Comparison of ENCODE assay signal across 14 mouse cellular contexts in the genomic region with DNA sequence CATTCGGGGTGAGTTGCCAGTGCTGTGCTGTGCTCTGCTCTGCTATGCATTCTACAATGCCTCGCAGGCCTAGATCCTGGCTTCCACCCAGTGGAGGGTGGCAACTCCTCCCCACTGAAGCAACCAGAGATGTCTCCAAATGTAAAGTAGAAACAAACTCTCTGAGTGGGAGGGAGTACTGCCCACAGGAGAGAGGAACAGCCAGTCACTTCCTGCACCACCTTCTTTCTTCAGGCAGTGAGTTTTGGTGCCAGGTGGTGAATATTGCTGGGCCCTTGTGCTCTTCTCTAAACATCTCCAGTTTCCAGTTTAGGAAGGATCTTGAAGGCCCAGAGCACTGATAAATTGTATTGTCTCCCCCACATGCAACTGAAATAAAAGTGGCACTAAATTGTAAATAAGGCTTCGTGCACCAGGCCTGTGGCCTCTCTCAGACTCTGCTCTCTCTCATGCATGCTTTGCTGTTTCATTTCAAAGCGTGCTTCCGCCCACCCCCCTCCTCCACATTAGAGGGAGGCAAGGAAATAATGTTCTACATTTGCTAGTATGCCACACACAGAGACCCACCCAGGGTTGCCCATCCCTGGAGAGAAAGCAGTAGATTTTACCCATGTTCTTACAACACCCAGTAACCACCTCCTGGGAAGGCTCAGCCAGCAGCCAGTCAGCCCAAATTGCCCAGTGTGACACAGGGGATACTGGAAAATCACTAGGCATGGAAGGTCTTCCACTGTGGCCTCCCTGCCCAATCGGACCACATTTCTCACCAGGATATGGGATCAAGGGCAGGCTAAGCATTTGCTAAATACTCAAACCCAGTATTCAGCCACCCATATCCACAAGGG. TPM values are rescaled to one million over a fixed set of nuclear protein-coding genes. Genes with fewer than 3 reads are reported as not detected.
DNase-seq lines count a peak whose midpoint lies in the region; ATAC-seq lines count a peak whose summit lies in the region.
"Had no signal": no experiment of that assay in that cellular context is flagged by ENCODE, and none has a peak within 500 bp of the region (broad histone marks: within the 10 kb centered on the region; RNA-seq: fewer than 3 reads in every experiment).

No protein-coding gene starts in this region.

- no peak overlapping the region for H3K9ac ChIP-seq in kidney, embryonic 14.5 days (ENCODE audit: low read depth, low read length)
- H3K9ac ChIP-seq: hindbrain, embryonic 14.5 days; neural tube, embryonic 12.5 days; stomach, embryonic 15.5 days had no signal

- intact Hi-C loops in left cerebral cortex, postnatal 25 days (cut with DNase I) = no loop called here

- H3K9me3 ChIP-seq in kidney, embryonic 14.5 days (ENCODE audit: control insufficient read depth, low read length) = no peaks in the 10 kb centered on the region
- H3K9me3 ChIP-seq: G1E; neural tube, embryonic 12.5 days; stomach, embryonic 15.5 days had no signal

- no peaks in the 10 kb centered on the region for H3K27me3 ChIP-seq in kidney, embryonic 14.5 days (ENCODE audit: control insufficient read depth, insufficient read depth, low read length)
- H3K27me3 ChIP-seq: neural tube, embryonic 12.5 days; stomach, embryonic 15.5 days had no signal

- no peak overlapping the region for H3K4me2 ChIP-seq in kidney, embryonic 14.5 days (replicated peaks; ENCODE audit: low read depth, low read length)
- H3K4me2 ChIP-seq: hindbrain, embryonic 14.5 days; neural tube, embryonic 12.5 days; stomach, embryonic 15.5 days had no signal

- no peak for ATAC-seq in kidney, embryonic 14.5 days (ENCODE audit: low FRiP score, low TSS enrichment)

- peaks cover 20% of the 10 kb centered on the region for H3K4me1 ChIP-seq in kidney, embryonic 14.5 days (ENCODE audit: control insufficient read depth, insufficient read depth, low read length)
- H3K4me1 ChIP-seq: neural tube, embryonic 12.5 days had no signal

- H3K36me3 ChIP-seq in kidney, embryonic 14.5 days (ENCODE audit: control insufficient read depth, insufficient read depth, low read length) = no peaks in the 10 kb centered on the region
- H3K36me3 ChIP-seq: G1E; neural tube, embryonic 12.5 days; stomach, embryonic 15.5 days had no signal

- peak overlapping the region; percentile 5; the same call in 1 of the 2 replicates for H3K27ac ChIP-seq in kidney, embryonic 14.5 days (ENCODE audit: low read depth, low read length)
- H3K27ac ChIP-seq: hindbrain, embryonic 14.5 days; neural tube, embryonic 12.5 days had no signal

- WGBS in kidney, embryonic 14.5 days = 51% methylated on average over 6 of the region's 6 CpGs

- H3K4me3 ChIP-seq in kidney, embryonic 14.5 days (ENCODE audit: low read length) = no peak overlapping the region
- H3K4me3 ChIP-seq: neural tube, embryonic 12.5 days; stomach, embryonic 15.5 days had no signal

- no peak for DNase-seq in kidney, postnatal 36 days
- peak; percentile 24 for DNase-seq in urinary bladder, postnatal 14 days (ENCODE audit: low spot score)
- no peak for DNase-seq in urinary bladder, adult 18-20 months (ENCODE audit: low spot score in 2 of 2)
- peak; percentile 50 to 91 for DNase-seq in left cerebral cortex, postnatal 25 days (ENCODE audit: low spot score in 2 of 2)
- DNase-seq in cerebellum, postnatal 10 days = no peak
- no peak for DNase-seq in embryo, embryonic 11 days
- DNase-seq in urinary bladder, postnatal 25 days (ENCODE audit: low spot score) = no peak
- DNase-seq: gastrocnemius, postnatal 10 days; lung, postnatal 4 days had no signal

RNA-seq across cellular contexts. Expression of gene Pemt, which starts 13.5 kb away (rescaled TPM):
- 13.6 and 13.9 TPM in 2 replicates for polyA plus RNA-seq in kidney, embryonic 14.5 days (2014; fragmentation: Nextera tagmentation; extraction: Ambion mirVana)
- total RNA-seq in left cerebral cortex, postnatal 25 days (2021) = 1 to 10 TPM; 5.0 to 7.6 TPM

Comparison
In these comparisons a context has a peak if more than half of its experiments do, and no peak if none do; other contexts are left out.
1. DNase-seq: peak in urinary bladder, postnatal 14 days (single experiment) and left cerebral cortex, postnatal 25 days (2 of 2); none in kidney, postnatal 36 days (0 of 2), urinary bladder, adult 18-20 months (0 of 2), cerebellum, postnatal 10 days (0 of 2), embryo, embryonic 11 days (single experiment) and urinary bladder, postnatal 25 days (single experiment).